Mouse (Mus musculus): Measurements from ENCODE around the gene Adam22.
"Not testable (repeated sequence)": the region's sequence is repeated elsewhere in the genome, so short reads cannot be mapped to it uniquely, and the experiment has no call there.

Adam22 gene

GRCm38 (mm10) chr5:8312324-8312723, 55.6 kb downstream of the Adam22 start:
- DNase-seq, result no peak

- DNase-seq, result no peak
Measured at GRCm38 (mm10) chr5:8310907-8311306, 57.1 kb downstream of the Adam22 start.

GRCm38 (mm10) chr5:8297719-8298419, 70.1 kb downstream of the Adam22 start:
- DNase-seq, result peak; percentile 16

- peak; percentile 10 for DNase-seq
Measured at GRCm38 (mm10) chr5:8293287-8293686, 74.7 kb downstream of the Adam22 start.

GRCm38 (mm10) chr5:8291496-8291895, 76.5 kb downstream of the Adam22 start:
- no peak for DNase-seq

- DNase-seq, result no peak
Measured at GRCm38 (mm10) chr5:8289678-8290614, 78.0 kb downstream of the Adam22 start.

GRCm38 (mm10) chr5:8284123-8284522, 83.8 kb downstream of the Adam22 start:
- no peak for DNase-seq

- no peak for DNase-seq
Measured at GRCm38 (mm10) chr5:8276141-8276540, 91.8 kb downstream of the Adam22 start.

GRCm38 (mm10) chr5:8257366-8257765, 110.6 kb downstream of the Adam22 start:
- DNase-seq, result no peak

GRCm38 (mm10) chr5:8256487-8256886, 111.5 kb downstream of the Adam22 start:
- no peak for DNase-seq

GRCm38 (mm10) chr5:8244696-8245095, 123.3 kb downstream of the Adam22 start:
- DNase-seq, result no peak

GRCm38 (mm10) chr5:8243064-8243615, 124.8 kb downstream of the Adam22 start:
- DNase-seq, result no peak

GRCm38 (mm10) chr5:8242660-8243059, 125.3 kb downstream of the Adam22 start:
- no peak for DNase-seq

GRCm38 (mm10) chr5:8227073-8227472, 140.9 kb downstream of the Adam22 start:
- no peak for DNase-seq

GRCm38 (mm10) chr5:8224321-8224705, 143.6 kb downstream of the Adam22 start:
- no peak for DNase-seq

- DNase-seq, result no peak
Measured at GRCm38 (mm10) chr5:8223597-8224320, 144.2 kb downstream of the Adam22 start.

GRCm38 (mm10) chr5:8221630-8222029, 146.3 kb downstream of the Adam22 start:
- DNase-seq, result no peak

- DNase-seq, result no peak
Measured at GRCm38 (mm10) chr5:8215841-8216240, 152.1 kb downstream of the Adam22 start.

- not testable (repeated sequence) for DNase-seq
Measured at GRCm38 (mm10) chr5:8184992-8185391, 183.0 kb downstream of the Adam22 start.

- no peak for DNase-seq
Measured at GRCm38 (mm10) chr5:8180646-8181045, 187.3 kb downstream of the Adam22 start.

GRCm38 (mm10) chr5:8178111-8178510, 189.8 kb downstream of the Adam22 start:
- DNase-seq, result no peak

- no peak for DNase-seq
Measured at GRCm38 (mm10) chr5:8164773-8165172, 203.2 kb downstream of the Adam22 start.

- DNase-seq, result no peak
Measured at GRCm38 (mm10) chr5:8151645-8152044, 216.3 kb downstream of the Adam22 start.

Measured in kidney, postnatal 10 days (tissue).